Mouse (Mus musculus) thymus, postnatal 0 days (tissue): ENCODE measurements around the gene Ddx5. TPM values are rescaled to one million over a fixed set of nuclear protein-coding genes. Genes with fewer than 3 reads are reported as not detected.
"Not testable (repeated sequence)": the region's sequence is repeated elsewhere in the genome, so short reads cannot be mapped to it uniquely, and the experiment has no call there.

Source experiments
- DNase-seq: peaks from one replicate; pipeline ENCODE4 v3.0.0-alpha.2; 2015; ENCODE audit warnings: low spot score
- polyA plus RNA-seq: library from polyadenylated mRNA; unstranded; fragments of >200 nt; fragmentation: Nextera tagmentation; extraction: Ambion mirVana; gene quantifications from 2 replicates; pipeline ENCODE4 v1.2.1, GENCODE M21; 2015

Ddx5 gene
- polyA plus RNA-seq, 1 experiment from 2014 or later = 435 TPM

DNA sequence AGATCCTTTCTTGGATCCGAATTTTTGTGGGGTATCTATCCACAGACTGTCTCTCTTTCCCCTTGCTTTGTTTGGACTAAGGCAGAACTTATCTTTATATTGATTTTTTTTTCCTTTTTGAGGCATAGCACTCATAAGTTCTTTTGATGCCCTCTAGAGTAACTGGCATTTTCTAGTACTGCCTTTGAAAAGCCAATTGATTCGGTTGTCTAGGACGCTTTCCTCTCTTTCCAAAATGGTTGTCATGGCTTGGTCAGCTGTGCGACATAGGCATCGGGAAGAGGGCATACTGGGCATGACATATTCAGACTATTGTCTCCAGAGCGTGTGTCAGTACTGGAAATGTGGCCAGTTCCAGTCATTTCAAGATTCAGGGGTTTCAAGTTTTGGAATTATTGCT lies 664 bp upstream of the Ddx5 start:
- DNase-seq = no peak

GRCm38 (mm10) chr11:106788026-106788774 lies 785 bp downstream of the Ddx5 start:
- peak; percentile 98 for DNase-seq

GRCm38 (mm10) chr11:106787131-106788025 lies 1.6 kb downstream of the Ddx5 start:
- peak; percentile 94 for DNase-seq

- DNase-seq = no peak
Observed at GRCm38 (mm10) chr11:106785043-106785442, 3.9 kb downstream of the Ddx5 start.

GRCm38 (mm10) chr11:106784476-106784875 lies 4.5 kb downstream of the Ddx5 start:
- DNase-seq = no peak

DNA sequence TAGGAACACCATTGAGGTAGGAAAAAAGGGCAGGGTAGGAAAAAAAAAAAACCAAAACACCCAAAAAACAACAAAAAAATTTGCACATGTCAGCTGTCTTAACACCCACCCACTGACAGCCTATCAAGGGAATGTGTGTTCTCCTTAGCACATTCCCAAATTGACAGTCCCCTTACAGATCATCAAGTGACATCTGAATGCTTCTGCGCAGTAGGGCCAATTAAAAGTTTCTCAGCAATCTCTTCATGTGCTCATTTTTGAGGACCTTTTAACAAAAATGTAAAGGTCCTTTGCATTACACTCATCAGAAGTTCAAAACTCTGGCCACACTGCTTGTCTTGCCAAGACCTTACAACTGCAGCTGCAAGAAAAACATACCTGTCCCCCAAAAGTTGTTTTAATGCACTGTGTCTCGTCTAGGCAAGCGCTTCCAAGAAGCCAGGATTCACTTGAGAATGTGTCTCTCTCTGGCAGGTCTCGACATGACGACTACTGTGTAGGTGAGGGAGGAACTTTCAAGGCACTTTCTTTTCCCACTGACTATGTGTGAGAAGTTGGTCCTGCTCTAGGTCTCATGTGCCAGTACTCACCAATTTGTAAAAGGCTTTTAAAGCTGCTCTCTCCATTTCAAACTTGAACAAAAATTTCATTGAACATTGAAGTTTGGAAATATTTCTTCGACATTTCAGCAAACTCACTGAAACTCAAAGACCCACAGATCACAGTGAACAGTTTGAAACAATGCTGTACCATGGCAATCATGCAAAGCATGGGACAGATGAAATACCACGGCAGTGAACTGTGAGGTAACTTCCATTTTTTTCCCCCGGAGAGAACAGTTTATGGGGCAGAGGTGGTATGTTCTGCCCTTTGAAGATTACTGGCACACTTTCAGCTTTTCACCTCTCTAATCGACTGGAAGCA lies 5.9 kb downstream of the Ddx5 start:
- no peak for DNase-seq

GRCm38 (mm10) chr11:106782271-106782670 lies 6.7 kb downstream of the Ddx5 start:
- not testable (repeated sequence) for DNase-seq

GRCm38 (mm10) chr11:106780590-106781220 lies 8.3 kb downstream of the Ddx5 start:
- no peak for DNase-seq

- DNase-seq = no peak
Observed at GRCm38 (mm10) chr11:106780089-106780425, 8.9 kb downstream of the Ddx5 start.

DNA sequence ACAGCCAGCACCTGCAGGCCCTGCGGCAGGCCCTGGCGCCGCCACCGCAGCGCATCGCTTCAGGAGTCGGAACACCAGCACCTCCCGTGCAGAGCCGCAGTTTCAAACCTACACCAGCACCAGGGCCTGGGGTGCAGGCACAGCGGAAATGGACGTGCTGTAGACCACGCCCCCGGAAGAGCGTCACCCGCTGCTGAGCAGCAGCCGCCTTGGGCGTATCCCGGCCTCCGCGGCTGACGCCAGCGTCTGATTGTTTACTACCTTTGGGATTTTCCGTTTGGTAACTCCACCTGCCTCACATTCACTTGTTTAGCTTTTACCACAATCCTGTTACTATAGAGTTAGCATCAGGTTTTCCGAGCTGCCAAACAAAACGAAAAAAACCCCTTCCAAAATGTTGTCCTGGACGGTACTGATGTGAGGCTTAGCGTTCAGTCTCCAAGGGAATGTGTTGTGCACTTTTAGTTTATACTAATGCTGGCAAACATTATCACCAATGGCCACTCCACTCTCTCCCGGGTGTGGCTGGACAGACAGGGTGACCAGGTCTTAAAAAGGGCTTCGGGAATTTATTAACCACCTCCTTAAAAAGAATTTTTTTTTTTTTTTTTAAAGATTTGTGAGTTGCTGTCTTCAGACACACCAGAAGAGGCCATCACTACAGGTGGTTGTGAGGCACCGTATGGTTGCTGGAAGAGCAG lies 9.4 kb downstream of the Ddx5 start, which contains the start of gene Polg2:
Polg2 (minus strand) TSS at position 150 of the 701 bp plus-strand sequence.
- peak; percentile 96 for DNase-seq

DNA sequence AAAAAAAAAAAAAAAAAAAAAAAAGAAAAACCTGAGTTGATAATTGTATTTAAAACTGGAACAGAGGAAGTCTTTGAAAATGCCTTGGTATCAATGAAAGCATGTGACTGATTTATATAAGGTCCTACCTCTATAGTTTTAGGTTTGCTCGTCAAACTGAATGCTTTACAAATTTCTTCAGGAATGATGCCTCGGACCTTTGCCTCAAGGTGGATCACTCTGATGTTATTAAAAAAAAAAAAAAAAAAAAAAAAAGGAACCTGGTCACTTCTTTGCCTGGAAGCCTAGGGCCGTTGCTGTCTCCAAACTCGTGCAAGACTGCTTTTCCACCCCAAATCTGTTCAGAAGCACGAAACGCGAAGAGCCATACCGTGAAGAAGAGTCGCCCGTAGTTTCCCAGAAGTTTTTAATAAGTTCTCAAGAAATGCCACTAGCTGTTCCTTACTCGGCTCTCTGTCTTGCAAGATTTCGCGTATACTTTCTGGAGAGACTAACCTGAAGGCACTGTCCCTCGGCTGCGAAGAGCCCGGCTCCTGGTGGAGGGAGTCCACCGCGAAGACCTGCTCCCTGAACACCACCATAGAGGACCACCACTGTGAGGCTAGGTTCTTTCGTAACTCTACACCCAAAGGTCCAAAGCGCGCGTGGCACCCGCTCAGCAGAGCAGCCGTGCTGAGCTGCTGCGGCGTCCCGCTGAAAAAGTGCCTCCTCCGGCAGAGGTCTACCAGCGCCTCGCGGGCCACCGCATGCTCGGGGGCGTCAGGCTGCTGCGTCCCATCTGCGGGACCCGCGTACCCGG lies 10.2 kb downstream of the Ddx5 start:
- DNase-seq = no peak

- no peak for DNase-seq
Observed at GRCm38 (mm10) chr11:106778132-106778531, 10.9 kb downstream of the Ddx5 start.

DNA sequence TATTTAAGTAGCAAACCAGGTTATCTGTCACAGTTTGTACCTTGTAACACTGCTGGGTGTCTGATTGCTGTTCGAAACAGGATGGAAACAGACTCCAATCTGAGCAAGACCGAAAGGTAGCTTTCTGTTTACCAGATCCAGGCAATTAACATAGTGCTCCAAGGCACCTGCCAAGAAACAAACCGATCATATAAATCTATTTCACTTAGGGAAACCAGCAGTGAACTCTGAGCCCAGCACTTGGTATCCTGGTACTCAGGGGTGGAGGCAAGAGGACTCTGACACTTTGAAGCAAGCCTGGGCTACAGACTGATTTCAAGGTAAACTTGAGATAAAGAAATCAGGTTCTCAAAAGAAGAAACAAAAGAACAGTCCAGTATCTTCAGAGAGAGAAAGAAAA lies 11.6 kb downstream of the Ddx5 start:
- DNase-seq = no peak

DNA sequence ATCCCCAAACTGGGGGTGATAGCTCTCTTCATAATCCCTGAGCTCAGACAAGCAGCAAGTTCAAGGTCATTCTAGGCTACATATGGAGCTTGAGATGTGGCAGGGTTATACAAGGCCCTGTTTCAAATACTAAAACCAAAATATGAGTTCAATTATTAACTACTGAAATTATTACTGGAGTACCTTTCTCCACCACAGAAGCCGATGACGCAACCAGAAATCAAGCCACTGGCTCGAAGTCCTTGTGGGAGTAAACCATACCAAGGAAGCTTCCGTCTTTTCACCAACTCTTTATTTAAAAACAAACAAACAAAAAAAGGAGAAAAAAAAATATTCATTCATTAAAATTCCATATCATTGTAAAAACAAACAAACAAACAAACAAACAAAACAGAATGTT lies 12.0 kb downstream of the Ddx5 start:
- DNase-seq = no peak

DNA sequence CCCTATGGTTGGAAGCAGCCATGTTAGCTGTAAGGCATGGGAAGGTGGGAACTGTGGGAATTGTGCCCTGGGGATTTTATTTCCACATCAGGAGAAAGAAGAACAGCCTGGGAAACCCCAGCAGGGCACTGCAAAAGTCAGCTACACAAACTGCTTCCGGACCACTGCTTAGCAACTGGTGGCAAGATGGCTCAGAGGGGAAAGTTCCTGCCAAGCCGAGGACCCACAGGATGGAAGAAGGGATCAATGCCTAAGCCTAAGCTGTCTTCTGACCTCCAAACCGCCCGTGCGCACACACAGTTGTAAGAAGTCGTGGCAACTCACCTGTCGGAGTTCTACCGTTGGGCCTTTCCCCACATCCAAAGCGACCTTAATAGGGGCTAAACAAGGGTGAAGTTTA lies 15.9 kb downstream of the Ddx5 start:
- DNase-seq = no peak

DNA sequence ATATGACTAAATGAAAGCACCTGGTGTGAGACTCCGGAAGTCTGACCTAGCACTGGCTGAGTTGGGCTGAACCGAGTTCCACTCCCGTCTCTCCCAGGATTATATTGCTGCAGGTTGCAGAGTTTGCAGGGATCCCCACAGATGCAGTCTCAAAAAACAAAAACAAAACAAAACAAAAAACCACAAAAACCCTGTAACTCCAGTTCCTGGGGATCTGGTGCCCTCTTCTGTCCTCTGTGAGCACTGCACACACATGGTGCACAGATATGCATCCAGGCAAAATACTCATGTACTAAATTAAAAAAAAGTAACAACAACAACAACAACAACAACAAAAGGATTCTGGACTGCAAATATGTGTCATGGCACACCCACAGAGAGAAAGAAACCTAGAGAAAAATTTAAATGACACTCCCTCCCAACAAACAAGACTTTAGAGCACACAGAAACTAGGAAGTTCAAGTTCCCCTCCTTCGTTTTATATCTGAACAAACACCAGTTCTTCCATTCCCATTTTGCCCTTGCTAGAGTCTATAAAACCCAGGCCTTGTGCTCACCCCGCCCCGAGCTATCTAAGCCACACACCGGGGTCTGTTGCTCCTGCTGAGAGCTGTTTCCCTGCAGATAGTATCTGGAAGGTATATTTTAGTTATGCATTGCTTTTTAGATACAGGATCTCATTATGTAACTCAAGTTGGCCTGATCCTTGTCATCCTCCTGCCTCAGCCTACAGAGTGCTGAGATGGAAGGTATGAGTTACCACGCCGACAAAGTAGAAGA lies 18.6 kb downstream of the Ddx5 start:
- peak; percentile 68 for DNase-seq

DNA sequence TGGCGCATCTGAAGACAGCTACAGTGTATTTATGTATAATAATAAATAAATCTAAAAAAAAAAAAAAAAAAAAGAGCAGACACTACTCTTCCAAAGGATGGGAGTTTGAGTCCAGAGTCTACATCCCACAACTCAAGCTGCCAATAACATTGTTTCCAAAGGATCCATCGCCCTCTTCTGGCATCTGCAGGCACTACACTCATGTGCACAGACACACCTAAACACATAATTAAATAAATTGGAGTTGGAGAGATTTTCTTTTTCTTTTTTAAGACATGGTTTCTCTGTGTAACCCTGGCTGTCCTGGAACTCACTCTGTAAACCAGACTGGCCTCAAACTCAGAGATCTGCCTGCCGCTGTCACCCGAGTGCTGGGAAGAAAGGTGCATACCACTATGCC lies 21.5 kb downstream of the Ddx5 start:
- no peak for DNase-seq

- no peak for DNase-seq
Observed at GRCm38 (mm10) chr11:106766611-106767162, 22.3 kb downstream of the Ddx5 start.
